Mouse (Mus musculus) natural killer cell, adult 2 months (primary cell): Measurements from ENCODE around the gene Kcnj8.

Experiments
- DNase-seq, 2 experiments: peaks; one replicate each; pipeline ENCODE4 v3.0.0; 2022; ENCODE audit warnings: low spot score in 2 of 2

Gene Kcnj8

DNA sequence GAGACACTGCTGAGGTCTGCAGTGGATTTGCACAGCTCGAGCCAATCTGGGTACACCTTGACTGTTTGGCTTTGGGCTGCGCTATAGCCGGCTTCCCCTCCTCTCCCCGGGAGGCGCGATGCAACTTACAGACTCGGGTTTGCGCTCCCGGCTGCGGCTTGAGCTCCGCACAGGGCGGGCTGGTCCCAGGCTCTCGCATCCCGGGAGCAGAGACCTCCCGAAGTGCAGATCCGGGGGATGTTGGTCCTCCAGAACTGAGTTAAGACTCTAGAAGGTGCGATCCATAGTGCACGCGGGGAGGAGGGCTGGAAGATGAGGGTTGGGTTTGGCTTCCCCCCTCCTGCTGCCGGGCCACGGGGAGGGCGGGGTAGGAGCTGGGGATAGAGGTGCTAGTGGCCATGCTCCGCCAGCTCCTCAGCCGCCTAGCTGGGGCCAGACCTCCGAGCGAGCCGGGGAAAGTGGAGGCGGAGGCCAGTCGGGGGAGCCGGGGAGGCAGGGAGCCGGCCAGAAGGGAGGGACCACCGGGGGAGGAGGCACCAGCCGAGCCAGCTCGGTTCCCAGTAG lies at the start of gene Kcnj8:
Gene Kcnj8 (minus strand): TSS at position 560 of the 564 bp plus-strand sequence.
- peak; percentile 34 to 61 for DNase-seq

DNA sequence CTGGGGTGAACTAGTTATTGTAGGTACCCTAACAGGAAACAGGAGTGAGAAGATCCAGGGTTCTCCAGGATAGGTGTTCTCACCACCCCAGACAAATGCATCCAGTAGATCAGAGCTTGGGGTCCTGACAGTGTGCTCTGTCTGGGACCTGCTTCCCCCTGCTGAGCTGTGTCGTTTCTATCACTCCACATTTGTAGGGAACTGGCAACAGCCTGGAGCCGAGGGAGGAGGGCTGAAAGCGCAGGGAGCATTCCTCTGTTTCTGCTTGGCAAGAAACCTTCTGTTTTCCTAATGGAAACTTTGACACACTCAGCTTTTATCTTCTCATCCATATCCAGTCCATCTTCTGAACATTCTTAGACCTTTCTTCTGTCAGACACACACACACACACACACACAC lies 45.2 kb upstream of the Kcnj8 start:
- no peak for DNase-seq

DNA sequence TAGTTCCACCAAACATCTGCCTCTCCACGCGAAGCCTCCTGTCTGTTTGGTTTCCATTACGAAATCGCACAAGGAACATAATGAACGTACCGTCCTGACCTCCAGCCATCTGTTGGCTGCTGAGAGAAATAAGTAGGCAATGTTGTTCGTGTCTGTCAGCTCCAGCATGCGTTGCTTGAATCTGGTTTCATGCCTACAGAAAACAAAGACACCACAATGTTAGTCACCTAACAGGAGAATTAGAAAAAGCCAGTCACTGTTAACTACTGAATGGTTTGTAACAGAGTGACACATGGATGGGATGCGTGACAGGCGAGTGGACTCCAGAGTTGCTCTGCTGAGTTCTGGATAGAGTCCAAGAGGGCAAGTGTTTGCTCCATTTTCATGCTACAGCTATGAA lies 42.9 kb upstream of the Kcnj8 start:
- DNase-seq = no peak

DNA sequence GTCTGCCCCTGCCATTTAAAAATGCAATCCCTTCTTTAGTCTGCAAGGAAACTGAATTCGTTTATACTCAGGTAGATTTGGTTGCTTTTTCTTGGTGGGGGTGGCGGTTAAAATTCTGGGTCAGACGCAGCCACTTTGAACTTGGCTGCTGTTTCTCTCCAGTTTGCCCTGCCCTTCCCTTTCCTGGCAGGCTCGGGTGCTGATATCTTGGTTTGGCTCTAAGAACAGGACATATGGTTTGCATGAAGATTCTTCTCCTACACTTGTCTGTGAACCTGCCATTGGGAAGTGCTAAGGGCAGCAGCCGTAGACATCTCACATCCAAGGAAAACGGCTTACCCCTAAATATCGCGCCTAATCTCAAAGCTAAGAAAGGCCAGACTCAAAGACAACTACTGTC lies 41.0 kb upstream of the Kcnj8 start:
- no peak for DNase-seq

DNA sequence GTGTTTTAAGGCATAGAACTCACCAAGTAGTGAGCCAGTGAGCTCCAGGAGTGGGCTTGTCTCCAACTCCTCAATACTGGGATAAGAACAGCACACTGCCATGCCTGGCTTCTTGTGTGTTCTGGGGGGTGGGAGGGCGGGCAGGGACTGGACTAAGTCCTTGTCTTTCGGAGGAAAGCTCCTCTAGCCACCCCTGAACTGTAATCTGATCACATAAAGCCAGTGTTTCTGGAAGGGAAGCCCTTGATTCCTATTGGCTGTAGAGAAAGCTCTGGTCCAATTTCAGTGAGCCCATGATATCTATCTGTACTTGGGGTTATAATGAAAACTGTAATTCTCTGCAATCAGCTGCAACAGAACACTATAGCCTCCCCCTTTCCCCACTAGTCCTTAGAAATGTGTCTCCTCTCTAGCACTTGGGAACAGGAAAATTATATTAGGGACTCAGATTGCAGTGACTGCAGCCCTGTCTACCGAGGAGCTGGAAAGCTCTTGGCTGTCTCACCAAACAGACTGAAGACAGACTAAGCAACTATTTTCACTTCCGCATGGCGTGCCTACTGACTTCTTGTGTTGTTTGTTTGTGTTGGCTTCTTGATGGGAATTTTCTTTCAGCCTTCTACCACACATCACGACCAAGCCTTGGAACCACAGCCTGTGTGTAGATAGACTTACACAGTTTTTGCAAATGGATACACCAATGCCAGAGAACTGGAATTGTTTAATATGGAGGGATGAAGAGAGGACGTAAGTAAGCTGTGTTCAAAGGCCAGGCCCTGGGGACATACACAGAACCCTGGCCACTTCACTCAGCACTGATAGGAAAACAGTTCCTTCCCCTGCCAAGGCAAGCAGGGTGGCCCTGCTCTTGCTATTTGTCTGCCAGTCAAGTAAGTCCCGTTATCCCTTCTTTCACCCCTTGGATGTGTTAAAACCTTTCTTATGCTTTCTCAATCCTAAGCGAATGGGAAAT lies 38.3 kb upstream of the Kcnj8 start:
- no peak for DNase-seq

DNA sequence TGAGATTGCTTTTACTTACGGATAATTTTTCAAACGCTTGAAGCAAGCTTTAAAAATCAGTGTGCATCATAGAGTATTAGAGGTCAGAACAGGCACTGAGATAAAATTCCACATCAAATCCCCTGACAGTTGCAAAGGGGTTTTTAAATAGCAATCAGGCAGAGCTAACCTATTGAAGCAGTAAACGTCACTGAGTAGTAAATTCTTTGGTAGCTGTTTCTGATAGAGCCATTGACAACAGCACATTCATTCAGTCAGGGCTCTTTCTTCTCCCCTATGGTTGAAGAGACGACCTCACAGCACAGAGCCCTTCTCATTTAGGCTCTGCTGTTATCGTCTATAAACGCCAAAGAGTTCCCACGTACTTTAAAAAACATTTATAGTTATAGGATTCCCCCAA lies 35.7 kb upstream of the Kcnj8 start:
- no peak for DNase-seq

DNA sequence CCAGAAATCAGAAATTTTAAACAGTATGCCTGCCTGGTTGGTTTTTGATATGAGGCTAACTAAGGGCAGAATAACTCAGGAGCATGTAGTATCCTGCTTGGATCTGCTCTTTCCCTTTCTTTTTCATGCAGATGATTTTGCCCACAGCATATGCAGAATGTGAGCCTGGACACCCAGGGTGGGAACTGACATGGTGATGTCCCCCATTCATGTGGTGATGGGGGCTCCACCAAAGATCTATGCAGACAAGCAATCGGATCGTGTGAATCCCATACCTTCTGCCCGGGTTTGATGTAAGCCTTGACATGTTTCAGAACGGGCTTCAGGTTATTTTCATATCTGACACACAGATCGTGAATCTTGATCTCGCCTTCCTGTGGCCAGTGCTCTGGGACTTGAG lies 31.4 kb upstream of the Kcnj8 start:
- no peak for DNase-seq

DNA sequence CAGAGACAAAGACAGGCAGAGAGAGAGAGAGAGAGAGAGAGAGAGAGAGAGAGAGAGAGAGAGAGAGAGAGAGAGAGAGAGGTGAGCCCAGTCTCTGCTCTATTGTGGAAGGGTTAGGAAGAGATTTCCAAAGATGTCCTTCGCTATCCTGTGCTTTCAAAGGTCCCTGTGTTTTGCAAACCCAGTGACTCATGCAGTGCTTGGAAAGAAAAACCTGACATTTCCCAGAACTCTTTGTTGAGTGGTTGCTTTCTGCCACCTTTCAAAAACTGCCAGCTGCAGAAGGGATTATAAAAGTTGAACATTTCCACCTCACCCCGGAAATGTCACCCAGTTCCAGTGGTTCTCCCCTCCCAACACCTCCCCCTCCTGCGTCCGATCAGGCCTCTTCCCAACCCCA lies 7.4 kb upstream of the Kcnj8 start:
- no peak for DNase-seq

DNA sequence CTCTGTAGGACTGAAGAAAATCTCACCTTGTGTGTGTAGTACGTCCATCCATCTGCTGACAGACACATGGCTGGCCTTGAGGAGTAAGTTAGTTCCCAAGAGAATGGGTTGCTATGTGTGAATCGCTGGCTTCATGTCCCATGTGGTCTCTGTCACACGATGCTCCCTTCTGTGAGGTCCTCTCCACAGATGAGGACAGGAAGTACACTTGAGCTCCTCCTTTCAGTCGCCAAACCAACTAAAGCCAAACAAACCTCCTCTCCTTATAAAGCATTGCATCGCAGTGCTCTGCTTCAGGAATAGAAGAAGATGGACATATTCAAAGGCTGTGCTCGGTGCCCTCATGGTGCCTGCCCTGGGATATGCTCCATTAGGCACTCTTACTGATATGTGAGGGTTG lies 6.4 kb upstream of the Kcnj8 start:
- DNase-seq = no peak

DNA sequence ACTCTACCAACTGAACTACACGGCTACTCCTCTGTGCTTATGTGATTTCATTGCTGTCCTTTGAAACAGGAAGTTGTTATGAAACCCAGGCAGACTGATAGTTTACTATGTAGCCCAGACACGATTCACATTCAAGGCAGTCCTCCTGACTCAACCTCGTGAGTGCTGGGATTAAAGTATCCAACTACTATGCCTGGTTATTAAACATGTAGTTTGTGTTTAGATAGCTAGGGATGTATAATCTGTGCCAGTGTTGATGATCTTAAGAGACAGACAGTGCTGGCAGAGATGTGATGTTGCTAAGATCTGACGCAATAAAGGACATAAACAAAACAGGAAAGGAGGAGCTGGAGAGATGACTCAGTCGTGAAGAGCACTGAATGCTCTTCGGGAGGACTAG lies 1.5 kb upstream of the Kcnj8 start:
- DNase-seq = peak; percentile 9 to 56

DNA sequence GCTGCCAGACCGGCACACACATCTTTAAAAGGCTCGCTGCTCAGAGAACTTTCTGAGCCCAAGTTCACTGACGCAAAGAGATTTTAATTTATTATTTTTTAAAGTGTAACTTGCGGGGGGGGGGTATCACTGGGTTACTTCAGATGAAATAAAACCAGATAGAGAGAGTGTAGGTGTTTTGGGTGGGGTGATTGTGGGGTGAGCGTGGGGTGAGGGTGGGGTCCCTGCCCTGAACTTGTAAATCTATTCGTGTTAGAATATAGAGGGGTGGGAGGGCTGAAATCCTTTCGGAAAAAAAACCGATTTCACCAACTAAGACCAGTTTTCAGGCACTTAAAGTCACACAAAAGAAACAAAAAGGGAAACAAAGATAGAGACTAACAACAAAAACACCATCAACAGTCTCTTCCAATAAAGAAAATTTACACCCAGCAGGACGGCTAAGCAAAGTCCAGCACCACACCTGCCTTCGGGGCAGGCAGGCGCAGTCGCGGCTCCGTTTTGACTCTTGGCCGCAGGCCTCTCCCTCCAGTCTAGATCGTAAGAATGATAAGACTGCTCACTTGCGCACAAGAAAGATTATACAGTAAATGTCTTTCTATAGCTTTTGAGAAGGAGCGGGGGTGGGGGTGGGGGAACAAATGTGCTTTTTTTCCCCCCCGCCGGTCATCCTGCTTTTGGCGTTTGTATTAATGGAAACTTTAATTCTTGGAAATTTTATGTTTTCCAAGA lies 381 bp upstream of the Kcnj8 start:
- DNase-seq = peak; percentile 41 to 68

DNA sequence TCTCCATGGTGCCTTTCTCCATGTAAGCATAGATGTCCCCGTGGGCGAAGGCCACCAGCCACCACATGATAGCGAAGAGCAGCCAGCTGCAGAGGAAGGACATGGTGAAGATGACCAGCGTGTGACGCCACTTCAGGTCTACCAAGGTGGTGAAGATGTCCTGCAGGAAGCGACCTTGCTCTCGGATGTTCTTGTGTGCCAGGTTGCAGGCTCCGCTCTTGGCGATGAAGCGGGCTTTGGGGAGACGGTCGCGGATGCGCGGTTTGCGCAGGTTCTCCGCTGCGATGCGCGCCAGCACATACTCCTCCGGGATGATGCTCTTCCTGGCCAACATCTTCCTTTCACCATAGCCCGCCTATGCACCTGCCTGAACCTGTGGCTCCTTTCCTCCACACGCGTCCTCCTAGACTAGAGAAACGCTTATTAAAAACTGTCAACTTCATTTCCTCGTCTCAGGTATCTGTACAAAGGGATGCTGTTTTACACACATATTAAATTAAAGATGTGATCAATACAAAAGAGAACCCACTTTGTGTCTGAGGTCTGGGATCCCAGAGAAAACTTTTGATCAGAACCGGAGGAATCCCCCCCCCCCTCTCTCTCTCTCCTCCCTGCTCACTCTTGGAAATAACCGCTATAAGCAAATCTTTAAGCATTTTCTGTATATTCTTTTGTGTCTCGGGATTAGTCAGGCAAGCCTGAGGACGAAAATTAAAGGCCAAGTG lies 1.2 kb downstream of the Kcnj8 start:
- no peak for DNase-seq

DNA sequence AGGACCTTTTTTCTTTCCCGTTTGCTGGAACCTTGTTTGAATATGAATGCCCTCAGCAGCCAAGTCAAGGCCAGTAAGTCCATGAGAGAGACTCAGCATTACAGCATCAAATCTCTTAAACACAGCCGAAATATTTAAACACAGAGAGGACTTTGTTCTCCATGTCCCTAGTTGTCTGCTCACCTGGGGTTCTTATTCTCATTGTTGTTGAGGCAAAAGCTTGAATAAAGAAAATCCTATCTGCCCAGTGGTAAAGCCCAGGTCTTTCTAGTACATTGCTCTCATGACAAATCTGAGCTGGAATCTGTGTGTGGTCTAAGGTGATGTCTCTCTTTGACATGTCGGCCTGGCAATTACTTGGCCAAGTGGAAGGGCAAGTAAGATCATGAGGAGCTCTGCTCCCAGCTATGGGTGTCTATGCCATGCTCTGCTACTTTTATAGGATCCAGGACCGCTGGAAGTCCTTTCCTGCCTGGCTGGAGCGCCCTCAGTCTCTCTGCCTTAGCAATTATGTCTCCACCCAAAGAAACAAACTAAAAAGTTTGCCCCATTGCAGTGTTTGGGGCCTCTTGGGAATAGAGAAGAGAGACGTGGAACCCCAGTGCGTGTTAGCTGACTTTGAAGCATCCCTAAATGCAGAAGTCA lies 2.6 kb downstream of the Kcnj8 start:
- no peak for DNase-seq

DNA sequence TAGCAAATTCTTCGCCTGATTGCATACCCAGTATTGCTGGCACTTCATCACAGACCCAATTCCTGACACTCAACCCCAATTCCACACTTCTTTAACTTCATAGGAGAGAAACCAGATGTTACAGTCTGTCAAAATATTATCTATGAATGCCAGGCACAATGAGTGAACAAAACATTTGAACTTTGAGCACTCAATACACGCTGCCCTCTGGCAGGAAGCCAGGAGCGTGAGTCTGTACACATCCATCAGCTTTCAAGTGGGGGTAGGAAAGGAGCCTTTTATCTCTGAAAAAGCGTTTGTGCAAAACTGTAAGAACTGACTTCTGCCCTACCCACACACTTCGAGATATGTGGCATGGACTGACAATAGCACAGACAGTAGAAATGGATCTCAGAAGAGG lies 4.0 kb downstream of the Kcnj8 start:
- no peak for DNase-seq

DNA sequence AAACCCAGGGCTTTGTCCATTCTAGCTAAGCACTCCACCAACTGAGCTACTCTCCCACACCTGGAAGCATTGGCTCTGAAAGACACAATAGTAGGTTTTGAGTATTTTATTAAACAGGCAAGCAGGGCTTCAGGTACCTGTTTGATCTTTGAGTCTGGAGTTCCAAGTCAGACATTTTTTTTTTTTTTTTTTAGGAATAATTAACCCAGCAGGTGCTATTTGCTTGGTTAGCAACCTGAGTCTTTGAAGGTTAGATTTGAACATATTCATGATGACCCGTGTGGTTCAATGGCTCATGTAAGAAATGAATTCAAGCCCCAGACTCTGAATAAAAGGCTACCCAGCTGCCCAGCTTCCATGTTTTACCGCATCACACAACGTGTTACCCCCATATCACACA lies 6.7 kb downstream of the Kcnj8 start:
- no peak for DNase-seq

DNA sequence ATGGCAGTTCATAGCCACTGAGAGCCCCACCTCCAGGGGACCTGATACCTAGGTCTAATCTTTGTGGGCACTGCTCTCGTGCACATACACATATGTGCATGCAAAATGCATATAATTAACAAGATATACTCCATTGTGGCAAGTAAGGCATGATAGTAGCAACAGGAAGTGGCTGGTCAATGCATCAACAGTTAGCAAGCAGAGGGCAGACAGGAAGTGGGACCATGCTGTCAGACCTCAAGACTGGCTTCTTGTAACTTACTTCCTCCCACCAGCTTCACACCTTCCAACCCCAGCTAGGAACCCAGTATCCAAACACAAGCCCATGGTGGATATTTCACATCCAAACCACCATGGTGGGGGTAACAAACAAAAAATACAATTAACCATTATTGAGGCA lies 10.3 kb downstream of the Kcnj8 start:
- DNase-seq = peak; percentile 60 to 78

DNA sequence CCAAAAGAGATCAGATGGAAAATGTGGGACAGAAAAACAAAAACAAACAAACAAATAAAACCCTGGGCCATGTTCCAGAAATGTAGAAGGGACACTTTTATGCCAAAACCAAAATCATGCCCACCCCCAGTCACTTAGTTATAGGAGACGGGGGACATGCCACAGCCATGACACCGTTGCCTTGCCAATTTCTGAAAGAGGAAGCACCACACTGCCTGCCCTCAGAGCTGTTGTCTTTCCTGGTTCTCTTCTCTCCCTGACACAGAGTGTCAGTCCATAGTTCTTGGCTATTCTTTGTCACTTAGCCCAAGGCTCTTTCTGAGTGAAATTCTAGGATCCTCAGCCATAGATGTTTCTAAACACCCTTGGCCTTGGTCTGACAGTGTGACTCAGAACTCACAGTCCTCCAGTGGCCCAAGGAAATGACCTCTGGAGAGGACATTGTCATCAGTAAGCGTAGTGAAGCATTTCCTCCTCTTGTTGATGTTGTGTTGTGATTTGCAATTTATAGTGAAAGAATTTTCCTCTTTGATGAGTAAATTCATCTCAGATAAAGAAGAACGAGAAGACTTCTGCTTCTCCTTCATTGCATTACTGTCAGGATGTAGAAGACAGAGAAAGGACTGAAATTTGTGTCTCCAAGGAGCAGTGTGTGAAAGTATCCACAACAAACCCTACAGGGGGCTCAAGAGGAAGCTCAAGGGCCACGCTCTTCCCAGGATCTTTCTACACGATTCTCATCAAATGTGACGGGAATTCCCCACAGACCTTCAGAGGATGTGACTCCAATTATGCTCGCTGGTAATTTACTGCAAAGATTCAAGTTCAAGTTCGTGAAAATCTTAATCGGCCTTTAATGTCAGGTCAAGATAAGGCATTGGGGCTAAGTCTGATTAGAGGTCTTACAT lies 12.4 kb downstream of the Kcnj8 start:
- no peak for DNase-seq

DNA sequence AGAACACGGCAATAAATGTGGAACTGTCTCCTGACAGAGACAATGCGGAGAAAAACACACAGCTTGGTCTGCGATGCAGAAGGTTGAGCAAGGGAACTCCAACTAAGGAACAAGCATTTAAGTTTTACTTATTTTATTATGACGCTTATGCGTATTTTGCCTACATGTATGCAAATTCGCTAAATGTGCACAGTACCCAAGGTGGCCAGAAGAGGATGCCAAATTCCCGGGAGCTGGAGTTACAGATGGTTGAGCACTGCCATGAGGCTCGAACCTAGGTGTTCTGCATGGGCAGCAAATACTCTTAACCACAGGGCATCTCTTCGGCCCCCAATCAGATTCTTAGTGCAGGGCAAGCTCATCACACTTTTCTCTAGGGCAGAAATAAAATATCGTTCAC lies 13.3 kb downstream of the Kcnj8 start:
- DNase-seq = no peak

DNA sequence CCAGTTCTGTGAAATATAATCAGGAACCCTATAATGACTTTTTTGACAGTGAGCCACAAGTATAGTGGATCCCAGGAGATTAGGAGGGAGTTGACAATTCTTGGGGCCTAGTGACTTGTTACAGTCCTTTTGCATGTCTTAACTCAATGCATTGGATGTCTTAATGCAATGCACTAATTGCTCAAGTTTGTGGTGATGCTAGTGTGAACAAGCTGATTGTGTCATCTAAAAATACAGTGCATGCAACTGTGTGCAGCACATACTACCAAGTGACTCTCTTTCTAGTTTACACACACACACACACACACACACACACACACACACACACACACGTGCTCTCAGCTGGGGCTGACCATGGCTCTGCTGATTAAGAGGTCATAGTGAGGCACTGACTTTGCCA lies 15.4 kb downstream of the Kcnj8 start:
- DNase-seq = peak; percentile 11 to 55

DNA sequence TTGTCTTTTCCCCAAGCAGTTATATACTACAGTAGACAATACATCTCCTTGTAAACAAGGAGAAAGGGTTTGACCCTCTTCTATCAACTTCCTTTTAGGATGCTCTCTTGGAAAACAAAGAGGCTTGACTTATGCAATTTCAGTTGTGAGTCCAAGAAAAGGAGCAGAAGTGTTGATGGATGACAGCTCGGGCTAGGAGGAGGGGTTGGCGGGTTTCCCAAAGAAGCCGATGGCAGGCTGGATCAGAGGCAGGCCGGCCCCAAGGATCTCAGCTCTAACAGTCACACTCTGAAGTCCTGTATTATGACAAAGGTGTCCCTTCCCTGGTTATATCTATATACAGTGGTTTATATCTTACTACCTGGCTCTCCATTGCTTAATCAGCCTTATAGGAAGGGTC lies 19.9 kb downstream of the Kcnj8 start:
- DNase-seq = no peak
